Mouse (Mus musculus): ENCODE results near the gene Osbpl3.

- TF ChIP-seq POLR2A (IDR thresholded peaks at IDR 0.05; ENCODE audit: insufficient read depth, low read depth, low read length): no peak
- no peak for TF ChIP-seq CTCF (IDR thresholded peaks at IDR 0.05; ENCODE audit: insufficient read depth, low read depth, low read length)
Observed at GRCm38 (mm10) chr6:50385451-50386013, 70.5 kb downstream of the Osbpl3 start.

Measured in olfactory bulb, adult 2 months (tissue).